Mouse (Mus musculus): Measurements from ENCODE around the gene Cox19. TPM values are rescaled to one million over a fixed set of nuclear protein-coding genes. Genes with fewer than 3 reads are reported as not detected.

Cox19 gene
- polyA plus RNA-seq, 1 experiment from 2014 or later = 61.6 TPM

DNA sequence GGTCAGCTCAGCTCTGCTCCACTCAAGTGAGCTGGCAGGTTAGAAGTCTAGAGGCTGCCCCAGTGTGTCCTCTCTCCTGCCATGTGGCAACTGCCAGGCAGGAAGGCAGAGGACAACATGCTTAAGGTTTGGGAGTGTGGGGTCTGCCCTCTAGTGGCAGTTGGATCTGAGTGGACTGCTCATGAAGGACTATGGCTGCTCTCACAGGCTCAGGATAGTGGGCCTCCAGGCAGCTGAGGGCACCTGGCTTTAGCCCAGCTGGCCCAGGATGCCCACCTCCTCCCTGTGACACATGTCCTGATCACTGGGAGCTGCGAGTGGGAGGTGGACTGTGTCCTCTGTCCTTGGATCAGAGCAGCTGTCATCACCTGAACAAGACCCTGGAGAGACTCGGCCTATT lies 7.4 kb upstream of the Cox19 start:
- TF ChIP-seq CTCF (IDR thresholded peaks at IDR 0.05) = peak; percentile 80
- TF ChIP-seq EP300 (IDR thresholded peaks at IDR 0.05) = no peak
- no peak overlapping the region for H3K4me2 ChIP-seq (replicated peaks; ENCODE audit: low read depth, low read length)
- no peaks in the 10 kb centered on the region for H3K27me3 ChIP-seq (replicated peaks; ENCODE audit: insufficient read depth, low read length)
- H3K9ac ChIP-seq (replicated peaks; ENCODE audit: low read depth) = no peak overlapping the region
- H3K4me3 ChIP-seq (ENCODE audit: low read depth, low read length) = no peak overlapping the region
- DNase-seq (ENCODE audit: low spot score) (peak; percentile 56), ATAC-seq (peak; percentile 41)
- H3K4me1 ChIP-seq (ENCODE audit: insufficient read depth, low read depth, low read length) = no peaks in the 10 kb centered on the region
- no peaks in the 10 kb centered on the region for H3K36me3 ChIP-seq (ENCODE audit: insufficient read depth, low read length)
- 73% methylated on average over 2 of the region's 2 CpGs for WGBS
- H3K9me3 ChIP-seq (ENCODE audit: low read length) = no peaks in the 10 kb centered on the region
- no peak overlapping the region for H3K27ac ChIP-seq (ENCODE audit: low read length)

DNA sequence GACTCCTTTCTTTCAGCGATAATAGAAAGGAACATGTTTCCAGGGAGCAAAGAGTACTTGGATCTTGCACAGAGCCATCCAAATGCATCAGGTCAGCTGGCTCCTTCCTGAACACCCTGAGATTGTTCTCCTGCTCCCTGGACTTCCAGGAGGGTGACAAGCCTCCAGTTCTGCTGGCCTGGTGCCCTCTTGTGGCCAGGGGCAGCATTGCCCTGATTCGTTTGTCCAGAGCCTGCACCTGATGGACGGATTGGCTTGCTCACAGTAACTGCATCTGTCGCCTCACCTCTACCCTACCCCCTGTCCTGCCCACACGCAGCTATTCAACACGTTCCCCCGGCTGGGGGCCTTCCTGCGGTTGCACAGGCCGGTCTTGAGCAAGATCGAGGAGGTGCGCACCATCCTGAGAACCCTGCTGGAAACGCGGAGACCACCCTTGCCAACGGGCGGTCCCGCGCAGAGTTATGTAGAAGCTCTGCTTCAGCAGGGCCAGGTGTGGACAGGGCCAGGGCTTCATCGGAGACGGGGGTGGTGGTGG lies 4.1 kb upstream of the Cox19 start:
- DNase-seq (ENCODE audit: low spot score) (peak; percentile 77), ATAC-seq (0 out of 2 replicates have a peak, but pooled peaks have one; percentile 37)
- TF ChIP-seq CTCF (IDR thresholded peaks at IDR 0.05) (peak; percentile 99), EP300 (IDR thresholded peaks at IDR 0.05) (no peak)
- Histone ChIP-seq H3K4me3 (ENCODE audit: low read depth, low read length) (no peak overlapping the region), H3K4me2 (replicated peaks; ENCODE audit: low read depth, low read length) (no peak overlapping the region), H3K9me3 (ENCODE audit: low read length) (no peaks in the 10 kb centered on the region), H3K9ac (replicated peaks; ENCODE audit: low read depth) (no peak overlapping the region), H3K27me3 (replicated peaks; ENCODE audit: insufficient read depth, low read length) (no peaks in the 10 kb centered on the region), H3K4me1 (ENCODE audit: insufficient read depth, low read depth, low read length) (no peaks in the 10 kb centered on the region), H3K27ac (ENCODE audit: low read length) (no peak overlapping the region), H3K36me3 (ENCODE audit: insufficient read depth, low read length) (no peaks in the 10 kb centered on the region)
- 33% methylated on average over 19 of the region's 19 CpGs for whole genome bisulfite sequencing

DNA sequence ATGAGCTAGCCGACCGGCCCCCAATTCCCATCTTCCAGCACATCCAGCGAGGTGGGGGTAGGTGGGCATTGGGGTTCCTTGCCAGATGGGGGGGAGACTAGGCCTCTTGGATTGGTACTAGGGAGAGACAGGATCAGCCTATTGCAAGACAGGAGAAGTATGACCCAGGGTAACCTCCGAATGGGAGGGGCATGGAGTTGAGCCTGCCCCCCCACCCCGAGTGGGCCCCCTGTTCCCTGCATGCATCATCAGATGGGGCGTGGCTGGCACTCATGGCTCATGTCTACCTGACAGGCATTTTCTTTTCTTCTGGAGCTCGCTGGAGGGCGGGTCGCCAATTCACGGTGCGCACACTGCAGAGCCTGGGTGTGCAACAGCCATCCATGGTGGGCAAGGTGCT lies 2.7 kb upstream of the Cox19 start:
- ATAC-seq (no peak; the same call in 1 of the 2 replicates), DNase-seq (ENCODE audit: low spot score) (no peak)
- Histone ChIP-seq H3K4me1 (ENCODE audit: insufficient read depth, low read depth, low read length) (no peaks in the 10 kb centered on the region), H3K4me3 (ENCODE audit: low read depth, low read length) (no peak overlapping the region), H3K9ac (replicated peaks; ENCODE audit: low read depth) (no peak overlapping the region), H3K4me2 (replicated peaks; ENCODE audit: low read depth, low read length) (no peak overlapping the region), H3K9me3 (ENCODE audit: low read length) (no peaks in the 10 kb centered on the region), H3K36me3 (ENCODE audit: insufficient read depth, low read length) (no peaks in the 10 kb centered on the region), H3K27ac (ENCODE audit: low read length) (no peak overlapping the region), H3K27me3 (replicated peaks; ENCODE audit: insufficient read depth, low read length) (no peaks in the 10 kb centered on the region)
- TF ChIP-seq CTCF (IDR thresholded peaks at IDR 0.05) (no peak), EP300 (IDR thresholded peaks at IDR 0.05) (no peak)
- 80% methylated on average over 11 of the region's 11 CpGs for WGBS

DNA sequence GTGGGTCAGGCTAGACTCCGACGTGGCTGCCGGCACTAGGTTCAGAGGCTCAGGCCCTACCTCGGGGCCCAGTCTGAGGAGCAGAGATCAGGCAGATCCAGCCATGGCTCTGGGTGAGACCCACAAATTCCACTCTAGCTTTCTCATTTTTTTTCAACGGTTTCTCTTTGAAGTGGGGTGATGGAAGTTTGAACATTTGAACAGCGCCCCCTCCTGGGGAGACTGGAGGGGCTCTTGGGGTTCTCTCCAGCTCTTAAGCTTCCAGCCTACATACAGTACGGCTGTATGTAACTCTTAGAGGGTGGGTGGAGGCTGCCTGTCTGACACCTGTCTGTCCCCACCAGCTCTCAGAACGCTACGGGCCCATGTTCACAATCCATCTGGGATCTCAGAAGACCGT lies 2.3 kb upstream of the Cox19 start:
- H3K4me2 ChIP-seq (replicated peaks; ENCODE audit: low read depth, low read length) = no peak overlapping the region
- no peak overlapping the region for H3K27ac ChIP-seq (ENCODE audit: low read length)
- no peaks in the 10 kb centered on the region for H3K36me3 ChIP-seq (ENCODE audit: insufficient read depth, low read length)
- H3K4me3 ChIP-seq (ENCODE audit: low read depth, low read length) = no peak overlapping the region
- ATAC-seq = no peak; the same call in 1 of the 2 replicates
- peak; percentile 54 for TF ChIP-seq CTCF (IDR thresholded peaks at IDR 0.05)
- TF ChIP-seq EP300 (IDR thresholded peaks at IDR 0.05) = no peak
- no peak overlapping the region for H3K9ac ChIP-seq (replicated peaks; ENCODE audit: low read depth)
- no peaks in the 10 kb centered on the region for H3K9me3 ChIP-seq (ENCODE audit: low read length)
- 42% methylated on average over 10 of the region's 10 CpGs for WGBS
- no peaks in the 10 kb centered on the region for H3K4me1 ChIP-seq (ENCODE audit: insufficient read depth, low read depth, low read length)
- peak; percentile 58 for DNase-seq (ENCODE audit: low spot score)
- no peaks in the 10 kb centered on the region for H3K27me3 ChIP-seq (replicated peaks; ENCODE audit: insufficient read depth, low read length)

DNA sequence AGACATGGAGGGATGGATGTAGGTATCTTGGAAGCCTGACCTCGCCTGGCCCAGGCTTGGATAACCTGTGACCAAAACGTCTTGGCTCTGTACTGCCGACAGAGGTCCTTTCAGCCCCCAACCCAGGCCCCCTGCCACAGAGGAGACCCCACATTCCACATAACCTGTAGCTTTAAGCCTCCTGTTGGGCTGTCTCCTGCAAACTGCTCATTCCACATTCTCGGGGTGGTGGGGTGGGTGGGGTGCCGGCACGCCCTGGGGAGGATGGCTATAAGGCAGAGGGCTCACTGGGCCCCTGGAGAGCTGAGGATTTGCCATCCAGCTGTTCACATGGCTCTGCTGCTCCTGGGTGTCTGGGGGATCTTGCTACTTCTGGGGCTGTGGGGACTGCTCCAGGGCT lies 1.1 kb upstream of the Cox19 start, which contains the start of gene Cyp2w1:
Gene Cyp2w1 (plus strand): TSS at position 301 of the 400 bp plus-strand sequence.
- DNase-seq (ENCODE audit: low spot score) = no peak
- TF ChIP-seq EP300 (IDR thresholded peaks at IDR 0.05) = no peak
- TF ChIP-seq CTCF (IDR thresholded peaks at IDR 0.05) = no peak
- no peak within 1 kb of the TSS for H3K4me2 ChIP-seq (replicated peaks; ENCODE audit: low read depth, low read length)
- H3K27me3 ChIP-seq (replicated peaks; ENCODE audit: insufficient read depth, low read length) = no peaks in the 10 kb centered on the region
- no peak within 1 kb of the TSS for H3K4me3 ChIP-seq (ENCODE audit: low read depth, low read length)
- H3K27ac ChIP-seq (ENCODE audit: low read length) = no peak within 1 kb of the TSS
- H3K9ac ChIP-seq (replicated peaks; ENCODE audit: low read depth) = no peak within 1 kb of the TSS
- H3K9me3 ChIP-seq (ENCODE audit: low read length) = no peaks in the 10 kb centered on the region
- ATAC-seq = no peak
- H3K4me1 ChIP-seq (ENCODE audit: insufficient read depth, low read depth, low read length) = no peaks in the 10 kb centered on the region
- WGBS = 45% methylated on average over 6 of the region's 6 CpGs
- no peaks in the 10 kb centered on the region for H3K36me3 ChIP-seq (ENCODE audit: insufficient read depth, low read length)

DNA sequence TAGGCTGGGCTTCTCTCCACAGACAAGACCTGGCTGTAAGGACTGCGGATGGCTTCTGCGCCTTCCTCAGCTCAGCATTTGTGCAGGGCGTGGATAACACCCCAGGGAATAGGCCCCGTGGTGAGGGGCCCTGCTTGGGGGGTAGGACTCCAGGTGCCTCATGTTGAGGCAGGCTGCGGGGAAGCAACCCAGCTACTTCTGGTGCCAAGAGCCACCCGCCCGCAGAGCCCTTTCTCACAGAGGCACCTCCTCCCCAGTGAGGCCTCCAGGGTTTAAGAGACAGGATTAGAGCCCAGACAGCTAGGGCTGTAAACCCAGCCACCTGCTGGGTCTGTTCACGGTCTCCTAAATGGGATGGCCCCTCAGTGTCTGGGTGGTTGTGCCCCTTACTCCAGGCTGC lies 410 bp upstream of the Cox19 start:
- DNase-seq (ENCODE audit: low spot score) (no peak), ATAC-seq (no peak)
- WGBS = 40% methylated on average over 8 of the region's 8 CpGs
- Histone ChIP-seq H3K9ac (replicated peaks; ENCODE audit: low read depth) (no peak overlapping the region), H3K4me3 (ENCODE audit: low read depth, low read length) (no peak overlapping the region), H3K36me3 (ENCODE audit: insufficient read depth, low read length) (no peaks in the 10 kb centered on the region), H3K27me3 (replicated peaks; ENCODE audit: insufficient read depth, low read length) (no peaks in the 10 kb centered on the region), H3K27ac (ENCODE audit: low read length) (no peak overlapping the region), H3K4me1 (ENCODE audit: insufficient read depth, low read depth, low read length) (no peaks in the 10 kb centered on the region), H3K9me3 (ENCODE audit: low read length) (no peaks in the 10 kb centered on the region), H3K4me2 (replicated peaks; ENCODE audit: low read depth, low read length) (no peak overlapping the region)
- TF ChIP-seq CTCF (IDR thresholded peaks at IDR 0.05) (no peak), EP300 (IDR thresholded peaks at IDR 0.05) (no peak)

DNA sequence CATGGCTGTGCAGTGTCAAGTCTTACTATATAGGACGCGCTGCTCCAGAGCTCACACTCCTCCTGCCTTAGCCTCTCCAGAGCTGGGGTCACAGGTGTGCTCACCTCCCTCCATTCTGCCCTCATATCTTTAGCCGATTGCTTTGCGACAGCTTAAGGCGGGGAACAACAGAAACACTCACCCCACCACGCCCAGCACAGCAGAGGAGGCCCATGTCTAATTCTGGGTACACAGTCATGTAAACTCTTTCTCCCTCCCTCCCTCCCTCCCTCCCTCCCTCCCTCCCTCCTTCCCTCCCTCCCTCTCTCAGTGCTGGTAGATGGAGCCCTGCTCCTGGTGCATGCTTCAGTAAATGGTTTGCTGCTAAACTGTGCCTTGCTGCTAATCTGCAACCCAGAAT lies 1.5 kb downstream of the Cox19 start:
- Histone ChIP-seq H3K36me3 (ENCODE audit: insufficient read depth, low read length) (no peaks in the 10 kb centered on the region), H3K4me2 (replicated peaks; ENCODE audit: low read depth, low read length) (no peak overlapping the region), H3K4me1 (ENCODE audit: insufficient read depth, low read depth, low read length) (no peaks in the 10 kb centered on the region), H3K27ac (ENCODE audit: low read length) (no peak overlapping the region), H3K9me3 (ENCODE audit: low read length) (no peaks in the 10 kb centered on the region), H3K27me3 (replicated peaks; ENCODE audit: insufficient read depth, low read length) (no peaks in the 10 kb centered on the region), H3K4me3 (ENCODE audit: low read depth, low read length) (no peak overlapping the region), H3K9ac (replicated peaks; ENCODE audit: low read depth) (no peak overlapping the region)
- ATAC-seq (no peak), DNase-seq (ENCODE audit: low spot score) (no peak)
- TF ChIP-seq CTCF (IDR thresholded peaks at IDR 0.05) (no peak), EP300 (IDR thresholded peaks at IDR 0.05) (no peak)
- 66% methylated on average over 6 of the region's 6 CpGs for WGBS
